ENCODE assay signal across 32 mouse cellular contexts in the genomic region with DNA sequence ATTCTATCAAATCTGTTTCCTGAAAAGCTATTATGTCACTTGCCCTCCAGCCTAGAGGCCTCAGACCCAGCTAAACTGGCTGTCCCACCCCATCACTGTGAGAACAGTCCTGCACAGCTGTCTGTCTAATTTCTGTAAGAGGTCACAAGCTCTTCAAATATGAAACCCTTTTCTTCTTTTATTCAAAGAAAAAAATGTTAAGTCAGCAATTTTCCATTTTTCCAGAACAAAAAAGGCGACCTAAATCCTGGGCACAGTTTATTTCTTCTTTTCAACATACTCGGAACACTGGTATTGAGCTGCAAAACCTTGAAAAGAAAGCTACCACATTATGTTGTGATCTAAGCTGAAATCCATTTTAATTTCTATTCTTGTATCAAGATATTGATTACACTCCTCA.
"Had no signal": no experiment of that assay in that cellular context is flagged by ENCODE, and none has a peak within 500 bp of the region (broad histone marks: within the 10 kb centered on the region; RNA-seq: fewer than 3 reads in every experiment).

No protein-coding gene starts in this region.

- H3K27ac ChIP-seq: limb, embryonic 10.5 days; limb, embryonic 12.5 days; limb, embryonic 13.5 days; limb, embryonic 15.5 days; liver, embryonic 12.5 days; liver, embryonic 13.5 days; liver, embryonic 14.5 days; liver, embryonic 15.5 days; lung, embryonic 15.5 days; macrophage; midbrain, embryonic 10.5 days; midbrain, embryonic 12.5 days; midbrain, embryonic 13.5 days; midbrain, embryonic 15.5 days; neural tube, embryonic 12.5 days; neural tube, embryonic 13.5 days had no signal

- H3K4me2 ChIP-seq: limb, embryonic 12.5 days; limb, embryonic 13.5 days; limb, embryonic 15.5 days; liver, embryonic 11.5 days; liver, embryonic 12.5 days; liver, embryonic 13.5 days; liver, embryonic 15.5 days; lung, embryonic 14.5 days; lung, embryonic 15.5 days; midbrain, embryonic 11.5 days; midbrain, embryonic 12.5 days; midbrain, embryonic 13.5 days; midbrain, embryonic 15.5 days; neural tube, embryonic 12.5 days; neural tube, embryonic 13.5 days had no signal

- H3K9ac ChIP-seq: limb, embryonic 12.5 days; limb, embryonic 13.5 days; limb, embryonic 15.5 days; liver, embryonic 12.5 days; liver, embryonic 13.5 days; liver, embryonic 14.5 days; liver, embryonic 15.5 days; liver, postnatal 0 days; lung, embryonic 14.5 days; lung, embryonic 15.5 days; midbrain, embryonic 12.5 days; midbrain, embryonic 13.5 days; midbrain, embryonic 15.5 days; neural tube, embryonic 12.5 days; neural tube, embryonic 13.5 days had no signal

- ATAC-seq: liver, embryonic 12.5 days; liver, postnatal 0 days; lung, postnatal 0 days; midbrain, embryonic 13.5 days; midbrain, embryonic 15.5 days; midbrain, embryonic 16.5 days had no signal

- H3K4me1 ChIP-seq: limb, embryonic 10.5 days; limb, embryonic 12.5 days; limb, embryonic 13.5 days; limb, embryonic 15.5 days; liver, embryonic 12.5 days; liver, embryonic 13.5 days; liver, embryonic 15.5 days; lung, embryonic 15.5 days; megakaryocyte, embryonic 14.5 days; midbrain, embryonic 10.5 days; midbrain, embryonic 12.5 days; midbrain, embryonic 13.5 days; midbrain, embryonic 15.5 days; neural tube, embryonic 12.5 days; neural tube, embryonic 13.5 days had no signal

- H3K36me3 ChIP-seq: limb, embryonic 10.5 days; limb, embryonic 12.5 days; limb, embryonic 13.5 days; limb, embryonic 15.5 days; liver, embryonic 12.5 days; liver, embryonic 13.5 days; liver, embryonic 15.5 days; lung, embryonic 15.5 days; midbrain, embryonic 10.5 days; midbrain, embryonic 12.5 days; midbrain, embryonic 13.5 days; midbrain, embryonic 15.5 days; neural tube, embryonic 12.5 days; neural tube, embryonic 13.5 days had no signal

- H3K9me3 ChIP-seq: limb, embryonic 10.5 days; limb, embryonic 12.5 days; limb, embryonic 13.5 days; limb, embryonic 15.5 days; liver, embryonic 12.5 days; liver, embryonic 13.5 days; liver, embryonic 15.5 days; lung, embryonic 15.5 days; midbrain, embryonic 10.5 days; midbrain, embryonic 12.5 days; midbrain, embryonic 13.5 days; midbrain, embryonic 15.5 days; neural tube, embryonic 12.5 days; neural tube, embryonic 13.5 days had no signal

- H3K27me3 ChIP-seq: limb, embryonic 12.5 days; limb, embryonic 13.5 days; limb, embryonic 15.5 days; liver, embryonic 12.5 days; liver, embryonic 13.5 days; liver, embryonic 15.5 days; lung, embryonic 15.5 days; megakaryocyte, embryonic 14.5 days; midbrain, embryonic 12.5 days; midbrain, embryonic 13.5 days; midbrain, embryonic 15.5 days; neural tube, embryonic 12.5 days; neural tube, embryonic 13.5 days had no signal

- DNase-seq: left cerebral cortex, postnatal 4 days; liver; liver, embryonic 13.5 days; liver, postnatal 0 days; lung, adult 2 months; lung, embryonic 14.5 days; lung, postnatal 10 days; lung, postnatal 14 days; lung, postnatal 36 days; lung, postnatal 4 days; midbrain, embryonic 14.5 days had no signal

- H3K4me3 ChIP-seq: limb, embryonic 10.5 days; limb, embryonic 12.5 days; limb, embryonic 13.5 days; limb, embryonic 15.5 days; liver, embryonic 12.5 days; liver, embryonic 13.5 days; liver, embryonic 15.5 days; lung, embryonic 15.5 days; megakaryocyte, embryonic 14.5 days; midbrain, embryonic 10.5 days; midbrain, embryonic 12.5 days; midbrain, embryonic 13.5 days; midbrain, embryonic 15.5 days; myocyte; neural tube, embryonic 12.5 days; neural tube, embryonic 13.5 days had no signal
